Mouse (Mus musculus): ENCODE results near the gene Trdn. TPM values are rescaled to one million over a fixed set of nuclear protein-coding genes. Genes with fewer than 3 reads are reported as not detected.

Gene Trdn
- polyA plus RNA-seq (2012; rRNA removed) = not detected in 2 replicates

DNA sequence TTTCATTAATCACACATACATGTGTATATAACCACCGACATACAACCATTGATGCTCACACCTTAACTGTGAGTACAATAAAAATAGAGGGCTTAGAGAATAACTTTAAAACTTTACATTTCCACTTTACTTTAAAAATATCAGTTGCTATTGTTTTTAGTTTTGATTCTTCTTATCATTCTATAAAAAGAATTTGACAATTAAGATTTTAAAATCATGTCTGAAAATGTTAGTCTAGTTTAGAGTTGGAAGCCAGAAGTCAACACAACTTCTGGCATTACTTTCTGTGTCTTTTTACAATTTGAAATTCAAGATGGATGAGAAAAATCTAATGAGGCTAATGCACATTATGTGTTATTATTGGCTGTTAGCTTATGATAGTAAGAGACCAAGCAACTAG, at the start of gene Trdn:
Trdn (plus strand) TSS at position 301 of the 400 bp plus-strand sequence.
- H3K27ac ChIP-seq (ENCODE audit: insufficient read depth, low read depth, low read length) = no peak within 1 kb of the TSS

DNA sequence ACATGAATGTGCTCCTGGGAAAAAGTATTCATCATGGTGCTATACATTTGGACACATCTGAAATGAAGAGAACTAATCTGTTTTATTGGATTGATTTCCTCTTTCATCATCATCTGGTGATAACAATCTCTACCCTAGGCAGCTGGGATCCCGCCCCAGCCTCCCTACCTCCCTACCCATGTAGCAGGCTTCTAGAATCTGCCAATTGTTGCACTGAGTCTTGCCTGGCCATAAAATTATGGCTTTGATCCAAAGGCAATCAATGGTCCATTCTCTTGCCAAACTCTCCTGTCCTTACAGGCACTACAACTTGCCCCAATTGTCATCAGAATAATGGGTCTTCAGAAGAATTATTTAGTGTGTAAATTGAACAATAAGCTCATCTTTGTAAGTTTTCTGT, 19.6 kb upstream of the Trdn start:
- no peaks in the 10 kb centered on the region for H3K27me3 ChIP-seq (ENCODE audit: control insufficient read depth, insufficient read depth, low read length)
- H3K4me3 ChIP-seq (ENCODE audit: low read depth, low read length) = no peak overlapping the region
- TF ChIP-seq POLR2A (IDR thresholded peaks at IDR 0.05; ENCODE audit: low read depth, low read length) = no peak
- TF ChIP-seq CTCF (IDR thresholded peaks at IDR 0.05; ENCODE audit: extremely low read depth, insufficient read length, insufficient replicate concordance, low read depth, low read length) = no peak
- 30% methylated on average over 1 of the region's 1 CpGs for WGBS
- no peak overlapping the region for H3K27ac ChIP-seq (ENCODE audit: insufficient read depth, low read depth, low read length)
- H3K36me3 ChIP-seq (ENCODE audit: control insufficient read depth, insufficient read depth, low read length) = no peaks in the 10 kb centered on the region
- no peaks in the 10 kb centered on the region for H3K4me1 ChIP-seq (ENCODE audit: control insufficient read depth, insufficient read depth, insufficient read length, low read length)

More for the DNA sequence above, at the start of gene Trdn:
- WGBS = 64% methylated on average over 1 of the region's 1 CpGs
- TF ChIP-seq CTCF (IDR thresholded peaks at IDR 0.05; ENCODE audit: extremely low read depth, insufficient read length, insufficient replicate concordance, low read depth, low read length) = no peak
- no peak for TF ChIP-seq POLR2A (IDR thresholded peaks at IDR 0.05; ENCODE audit: low read depth, low read length)
- no peaks in the 10 kb centered on the region for H3K4me1 ChIP-seq (ENCODE audit: control insufficient read depth, insufficient read depth, insufficient read length, low read length)
- no peak within 1 kb of the TSS for H3K4me3 ChIP-seq (ENCODE audit: low read depth, low read length)
- no peaks in the 10 kb centered on the region for H3K27me3 ChIP-seq (ENCODE audit: control insufficient read depth, insufficient read depth, low read length)
- H3K36me3 ChIP-seq (ENCODE audit: control insufficient read depth, insufficient read depth, low read length) = no peaks in the 10 kb centered on the region

DNA sequence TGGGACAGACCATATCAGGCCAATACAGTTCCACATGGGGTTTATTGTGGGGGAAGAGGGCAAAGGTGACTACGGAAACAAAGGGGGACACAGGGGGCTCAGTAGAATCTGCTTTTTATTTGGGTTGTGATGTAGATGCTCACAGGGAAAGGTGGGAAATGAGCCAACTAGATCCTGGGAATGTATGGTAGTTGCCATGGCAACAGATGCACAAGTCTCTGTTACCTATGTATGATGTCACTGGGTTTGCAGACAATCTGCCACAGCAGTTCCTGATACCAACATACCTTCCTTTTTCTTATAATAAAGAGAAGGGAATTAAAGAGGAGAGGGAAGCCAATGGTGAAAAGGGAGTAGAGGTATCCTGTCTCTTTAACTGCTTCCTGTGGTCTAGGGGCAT, 14.8 kb upstream of the Trdn start:
- 86% methylated on average over 1 of the region's 1 CpGs for WGBS
- Histone ChIP-seq H3K27ac (ENCODE audit: insufficient read depth, low read depth, low read length) (no peak overlapping the region), H3K4me3 (ENCODE audit: low read depth, low read length) (no peak overlapping the region), H3K36me3 (ENCODE audit: control insufficient read depth, insufficient read depth, low read length) (no peaks in the 10 kb centered on the region), H3K4me1 (ENCODE audit: control insufficient read depth, insufficient read depth, insufficient read length, low read length) (no peaks in the 10 kb centered on the region), H3K27me3 (ENCODE audit: control insufficient read depth, insufficient read depth, low read length) (no peaks in the 10 kb centered on the region)
- TF ChIP-seq CTCF (IDR thresholded peaks at IDR 0.05; ENCODE audit: extremely low read depth, insufficient read length, insufficient replicate concordance, low read depth, low read length) (no peak), POLR2A (IDR thresholded peaks at IDR 0.05; ENCODE audit: low read depth, low read length) (no peak)

DNA sequence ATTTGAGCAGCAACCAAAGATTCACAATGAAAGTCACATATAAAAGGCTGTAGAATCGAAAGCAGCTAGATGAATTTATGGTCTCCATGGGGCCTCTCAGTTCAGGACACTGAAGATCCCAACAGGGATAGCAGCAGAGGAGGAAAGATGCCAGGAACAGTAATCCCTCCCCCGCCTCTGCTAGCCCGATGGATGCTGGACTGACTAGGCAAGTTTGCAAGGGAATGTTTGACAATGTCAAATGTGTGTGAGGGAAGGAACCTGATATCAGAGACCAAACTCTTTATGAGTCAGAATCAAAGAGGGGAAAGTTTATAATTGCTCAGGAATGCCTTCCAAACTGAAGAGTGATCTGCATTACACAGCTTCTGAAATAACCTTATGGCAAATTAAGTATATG, 7.2 kb upstream of the Trdn start:
- H3K4me1 ChIP-seq (ENCODE audit: control insufficient read depth, insufficient read depth, insufficient read length, low read length) = no peaks in the 10 kb centered on the region
- WGBS = 55% methylated on average over 3 of the region's 3 CpGs
- H3K27me3 ChIP-seq (ENCODE audit: control insufficient read depth, insufficient read depth, low read length) = no peaks in the 10 kb centered on the region
- H3K36me3 ChIP-seq (ENCODE audit: control insufficient read depth, insufficient read depth, low read length) = no peaks in the 10 kb centered on the region
- no peak overlapping the region for H3K4me3 ChIP-seq (ENCODE audit: low read depth, low read length)
- TF ChIP-seq CTCF (IDR thresholded peaks at IDR 0.05; ENCODE audit: extremely low read depth, insufficient read length, insufficient replicate concordance, low read depth, low read length) = no peak
- no peak for TF ChIP-seq POLR2A (IDR thresholded peaks at IDR 0.05; ENCODE audit: low read depth, low read length)
- H3K27ac ChIP-seq (ENCODE audit: insufficient read depth, low read depth, low read length) = no peak overlapping the region

DNA sequence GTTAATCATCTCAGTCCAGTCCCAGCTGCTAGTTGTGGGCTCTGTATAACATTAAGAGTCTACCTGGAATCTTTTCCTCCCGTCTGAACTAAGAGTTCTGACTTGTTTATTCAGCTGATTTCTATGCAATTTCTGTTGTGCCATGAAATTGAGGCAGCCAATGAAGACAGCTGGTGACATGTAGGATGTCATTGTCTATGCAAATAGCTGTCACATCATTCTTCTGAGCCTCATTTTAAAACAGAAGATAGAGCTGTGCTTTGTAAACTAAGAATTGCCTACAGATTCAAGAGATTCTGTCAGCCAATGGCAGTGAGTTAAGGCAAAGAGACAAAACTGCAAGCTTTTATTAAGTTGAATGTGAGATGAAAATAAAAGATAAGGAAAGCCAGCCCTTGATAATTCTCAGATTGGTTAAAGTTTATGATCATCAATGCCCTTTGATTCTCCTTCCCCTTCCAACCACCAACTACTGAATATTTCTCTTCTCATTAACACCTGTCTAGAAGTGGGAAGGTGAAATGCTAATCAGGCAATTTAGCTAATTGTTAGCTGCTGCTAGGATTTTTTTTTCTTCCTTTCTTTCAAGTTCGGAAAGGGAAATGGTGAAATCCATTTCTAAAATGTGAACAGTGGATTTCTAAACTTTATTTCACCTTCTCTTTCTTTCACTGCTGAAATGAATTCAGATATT, 1.9 kb downstream of the Trdn start:
- H3K36me3 ChIP-seq (ENCODE audit: control insufficient read depth, insufficient read depth, low read length) = no peaks in the 10 kb centered on the region
- no peak overlapping the region for H3K27ac ChIP-seq (ENCODE audit: insufficient read depth, low read depth, low read length)
- H3K27me3 ChIP-seq (ENCODE audit: control insufficient read depth, insufficient read depth, low read length) = no peaks in the 10 kb centered on the region
- no peaks in the 10 kb centered on the region for H3K4me1 ChIP-seq (ENCODE audit: control insufficient read depth, insufficient read depth, insufficient read length, low read length)
- 56% methylated on average over 2 of the region's 2 CpGs for WGBS
- H3K4me3 ChIP-seq (ENCODE audit: low read depth, low read length) = no peak overlapping the region
- TF ChIP-seq CTCF (IDR thresholded peaks at IDR 0.05; ENCODE audit: extremely low read depth, insufficient read length, insufficient replicate concordance, low read depth, low read length) = no peak

DNA sequence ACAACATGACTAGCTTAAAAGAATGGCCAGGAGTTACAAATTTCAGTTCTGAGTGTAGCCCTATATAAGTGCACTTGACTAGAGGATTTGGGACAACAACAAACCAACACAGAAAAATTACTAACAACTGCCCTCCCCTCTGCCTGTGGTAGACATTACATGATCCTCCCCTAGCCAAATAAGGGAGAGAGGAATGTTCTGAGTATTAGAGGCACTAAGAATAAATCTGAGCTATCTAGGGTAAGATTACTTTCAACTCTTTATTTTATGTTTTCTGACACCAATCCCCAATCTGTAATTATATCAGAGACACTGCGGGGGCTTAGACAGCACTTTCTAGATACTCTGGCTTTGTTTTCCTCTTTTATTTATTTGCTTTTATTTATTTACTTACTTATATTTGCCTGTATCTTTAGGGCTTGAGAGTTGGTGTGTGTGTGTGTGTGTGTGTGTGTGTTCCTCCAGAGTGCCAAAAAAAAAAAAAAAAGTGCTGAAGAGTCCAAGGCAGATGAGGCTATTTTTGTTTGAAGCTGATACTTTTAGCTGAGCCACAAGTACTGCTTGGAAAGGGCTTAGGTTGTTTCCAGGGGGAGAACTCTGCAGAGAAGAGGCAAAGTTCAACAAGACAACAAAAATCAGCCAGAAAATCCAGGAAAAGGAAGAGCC, 2.7 kb downstream of the Trdn start:
- H3K36me3 ChIP-seq (ENCODE audit: control insufficient read depth, insufficient read depth, low read length) = no peaks in the 10 kb centered on the region
- H3K4me1 ChIP-seq (ENCODE audit: control insufficient read depth, insufficient read depth, insufficient read length, low read length) = no peaks in the 10 kb centered on the region
- H3K27ac ChIP-seq (ENCODE audit: insufficient read depth, low read depth, low read length) = no peak overlapping the region
- TF ChIP-seq POLR2A (IDR thresholded peaks at IDR 0.05; ENCODE audit: low read depth, low read length) (no peak), CTCF (IDR thresholded peaks at IDR 0.05; ENCODE audit: extremely low read depth, insufficient read length, insufficient replicate concordance, low read depth, low read length) (no peak)
- H3K27me3 ChIP-seq (ENCODE audit: control insufficient read depth, insufficient read depth, low read length) = no peaks in the 10 kb centered on the region
- no peak overlapping the region for H3K4me3 ChIP-seq (ENCODE audit: low read depth, low read length)
- WGBS = 83% methylated on average over 1 of the region's 1 CpGs

DNA sequence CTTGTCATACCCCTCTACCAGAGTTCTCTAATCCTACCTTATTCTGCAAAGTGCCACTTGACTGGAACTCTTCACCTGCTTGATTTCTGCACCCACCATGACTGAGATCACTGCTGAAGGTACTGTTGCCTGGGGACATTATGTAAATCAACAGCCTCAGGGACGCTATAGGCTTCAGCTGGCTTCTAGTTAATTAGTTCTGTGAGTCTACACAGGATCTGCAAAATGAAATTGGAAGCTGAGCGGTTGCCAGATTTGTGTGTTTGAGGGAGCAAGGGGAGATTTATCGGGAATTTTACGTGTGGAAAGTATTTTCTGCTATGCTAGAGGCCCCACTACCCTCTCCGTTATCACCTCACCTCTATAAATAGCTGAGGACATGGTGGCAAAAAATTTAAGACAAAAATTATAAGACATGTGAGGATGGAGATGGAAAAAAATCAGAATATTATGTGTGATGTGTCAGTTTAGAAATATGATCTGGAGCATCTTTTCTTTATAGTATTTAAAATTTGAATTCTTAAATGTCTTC, 3.3 kb downstream of the Trdn start:
- no peaks in the 10 kb centered on the region for H3K36me3 ChIP-seq (ENCODE audit: control insufficient read depth, insufficient read depth, low read length)
- TF ChIP-seq CTCF (IDR thresholded peaks at IDR 0.05; ENCODE audit: extremely low read depth, insufficient read length, insufficient replicate concordance, low read depth, low read length) (no peak), POLR2A (IDR thresholded peaks at IDR 0.05; ENCODE audit: low read depth, low read length) (no peak)

More for the DNA sequence above, 3.3 kb downstream of the Trdn start:
- no peaks in the 10 kb centered on the region for H3K27me3 ChIP-seq (ENCODE audit: control insufficient read depth, insufficient read depth, low read length)
- H3K4me3 ChIP-seq (ENCODE audit: low read depth, low read length) = no peak overlapping the region
- H3K27ac ChIP-seq (ENCODE audit: insufficient read depth, low read depth, low read length) = no peak overlapping the region
- H3K4me1 ChIP-seq (ENCODE audit: control insufficient read depth, insufficient read depth, insufficient read length, low read length) = no peaks in the 10 kb centered on the region
- WGBS = 70% methylated on average over 5 of the region's 5 CpGs

All from small intestine, adult 2 months (tissue).